Mouse (Mus musculus) myocyte (in vitro differentiated cells): ENCODE results near the gene Chrnd.

Experiments used
- CEBPB ChIP-seq: IDR thresholded peaks from 2 replicates; pipeline ENCODE4 v1.6.1; 2011; ENCODE audit warnings: mild to moderate bottlenecking, moderate library complexity; ENCODE audit not compliant: poor library complexity, insufficient read depth, severe bottlenecking
- E2F4 ChIP-seq: IDR thresholded peaks from one replicate; pipeline ENCODE4 v1.6.1; 2011; ENCODE audit warnings: mild to moderate bottlenecking, control low read depth, moderate library complexity; ENCODE audit not compliant: insufficient read depth
- MAX ChIP-seq: IDR thresholded peaks from one replicate; pipeline ENCODE4 v1.6.1; 2011; ENCODE audit warnings: low read depth, mild to moderate bottlenecking, control low read depth
- MYOD1 ChIP-seq, 3 experiments: IDR thresholded peaks; one replicate each; pipeline ENCODE4 v1.6.1; 2011; ENCODE audit warnings: control low read depth in 2 of 3, low read depth in 2 of 3, mild to moderate bottlenecking in 2 of 3, moderate library complexity in 1 of 3; ENCODE audit not compliant: insufficient read length in 2 of 3, control insufficient read depth in 1 of 3
- POLR2A ChIP-seq: IDR thresholded peaks from one replicate; pipeline ENCODE4 v1.6.1; 2011; ENCODE audit warnings: low read depth, mild to moderate bottlenecking, control low read depth, moderate library complexity; ENCODE audit not compliant: insufficient read length
- POLR2AphosphoS2 ChIP-seq: IDR thresholded peaks from one replicate; pipeline ENCODE4 v1.6.1; 2011; ENCODE audit warnings: low read depth, control low read depth; ENCODE audit not compliant: insufficient read length
- TCF12 ChIP-seq: IDR thresholded peaks from one replicate; pipeline ENCODE4 v1.6.1; 2011; ENCODE audit warnings: mild to moderate bottlenecking, control low read depth; ENCODE audit not compliant: poor library complexity, insufficient read depth, severe bottlenecking
- USF1 ChIP-seq: IDR thresholded peaks from one replicate; pipeline ENCODE4 v1.6.1; 2011; ENCODE audit warnings: low read depth, mild to moderate bottlenecking, control low read depth, moderate library complexity

- no peak for TF ChIP-seq POLR2A
- no peak for TF ChIP-seq MYOD1 (IDR thresholded peaks at IDR 0.05; ENCODE audit: control insufficient read depth in 1 of 3, insufficient read length in 2 of 3, low read depth in 2 of 3)
- no peak for TF ChIP-seq MAX
- TF ChIP-seq E2F4 = no peak
- TF ChIP-seq USF1 = no peak
- TF ChIP-seq TCF12 = no peak
- TF ChIP-seq POLR2AphosphoS2 = no peak
- no peak for TF ChIP-seq CEBPB
These were observed 24.3 kb downstream of the Chrnd start for GRCm38 (mm10) chr1:87214748-87215147.
